Mouse (Mus musculus) embryonic facial prominence, embryonic 14.5 days (tissue): ENCODE data around the gene Aunip. TPM values are rescaled to one million over a fixed set of nuclear protein-coding genes. Genes with fewer than 3 reads are reported as not detected.

ENCODE experiments used
- ATAC-seq: fragments of 200-750 bp; cut with Nextera tagmentation; 2 replicates; pipeline ENCODE4 v1.8.0; 2017; ENCODE audit warnings: low read depth, moderate number of reproducible peaks, moderate TSS enrichment
- DNase-seq: peaks from one replicate; pipeline ENCODE4 v3.0.0-alpha.2; 2015; ENCODE audit warnings: low spot score
- H3K27ac ChIP-seq: fragments of 300-500 bp; sonication (generic); replicated peaks from 2 replicates; pipeline ENCODE4 v1.5.1; 2014; ENCODE audit warnings: low read depth, mild to moderate bottlenecking, low read length, moderate library complexity
- H3K27me3 ChIP-seq: fragments of 300-500 bp; sonication (generic); replicated peaks from 2 replicates; pipeline ENCODE4 v1.6.1; 2014; ENCODE audit warnings: low read length; ENCODE audit not compliant: control insufficient read depth, insufficient read depth
- H3K36me3 ChIP-seq: fragments of 300-500 bp; sonication (generic); 2 replicates; pipeline ENCODE4 v1.6.1; 2014; ENCODE audit warnings: low read length, mixed read lengths; ENCODE audit not compliant: control insufficient read depth, insufficient read depth
- H3K4me1 ChIP-seq: fragments of 300-500 bp; sonication (generic); 2 replicates; pipeline ENCODE4 v1.6.1; 2014; ENCODE audit warnings: antibody characterized with exemption, low read length; ENCODE audit not compliant: control insufficient read depth, insufficient read depth
- H3K4me2 ChIP-seq: fragments of 300-500 bp; sonication (generic); 2 replicates; pipeline ENCODE4 v1.6.1; 2014; ENCODE audit warnings: low read depth, mild to moderate bottlenecking, low read length, moderate library complexity, mixed read lengths
- H3K4me3 ChIP-seq: fragments of 300-500 bp; sonication (generic); 2 replicates; pipeline ENCODE4 v1.5.1; 2014; ENCODE audit warnings: low read depth, mild to moderate bottlenecking, low read length
- H3K9ac ChIP-seq: fragments of 300-500 bp; sonication (generic); 2 replicates; pipeline ENCODE4 v1.6.1; 2014; ENCODE audit warnings: low read depth, mild to moderate bottlenecking, low read length, moderate library complexity, mixed read lengths
- H3K9me3 ChIP-seq: fragments of 300-500 bp; sonication (generic); 2 replicates; pipeline ENCODE4 v1.6.1; 2016; ENCODE audit warnings: low read length; ENCODE audit not compliant: control insufficient read depth
- WGBS: fragments of 180-500 bp; shearing (Covaris S2); extraction: QIAGEN DNeasy Blood & Tissue Kit; methylation state at CpG from one replicate; pipeline ENCODE4 v1.1.7; 2014; 5-methylcytosine and 5-hydroxymethylcytosine counted together
- polyA plus RNA-seq: library from polyadenylated mRNA; unstranded; fragments of >200 nt; fragmentation: Nextera tagmentation; extraction: Ambion mirVana; gene quantifications from 2 replicates; pipeline ENCODE4 v1.2.1, GENCODE M21; 2014

The Aunip gene
- polyA plus RNA-seq, 1 experiment from 2014 or later: 3.9 TPM

- Histone ChIP-seq H3K9me3 (peaks cover 12% of the 10 kb centered on the region), H3K9ac (no peak overlapping the region), H3K4me2 (no peak overlapping the region), H3K27ac (no peak overlapping the region), H3K4me3 (no peak overlapping the region), H3K27me3 (no peaks in the 10 kb centered on the region), H3K36me3 (peaks cover 72% of the 10 kb centered on the region), H3K4me1 (no peaks in the 10 kb centered on the region)
- no peak for ATAC-seq
- 59% methylated on average over 9 of the region's 9 CpGs for WGBS
- DNase-seq: peak; percentile 43
Observed at GRCm38 (mm10) chr4:134546814-134547705, 36.3 kb downstream of the Aunip start.

GRCm38 (mm10) chr4:134548169-134548938 is 37.6 kb downstream of the Aunip start:
- no peak overlapping the region for H3K9ac ChIP-seq
- no peak overlapping the region for H3K4me3 ChIP-seq
- no peak overlapping the region for H3K4me2 ChIP-seq
- peaks cover 12% of the 10 kb centered on the region for H3K9me3 ChIP-seq
- ATAC-seq (no peak), DNase-seq (no peak)
- H3K36me3 ChIP-seq: peaks cover 61% of the 10 kb centered on the region
- no peaks in the 10 kb centered on the region for H3K4me1 ChIP-seq
- H3K27ac ChIP-seq: no peak overlapping the region
- WGBS: 64% methylated on average over 18 of the region's 18 CpGs
- H3K27me3 ChIP-seq: no peaks in the 10 kb centered on the region

GRCm38 (mm10) chr4:134549899-134550298 is 39.1 kb downstream of the Aunip start:
- no peak for DNase-seq
- Histone ChIP-seq H3K27me3 (no peaks in the 10 kb centered on the region), H3K9me3 (peaks cover 12% of the 10 kb centered on the region), H3K4me1 (no peaks in the 10 kb centered on the region), H3K9ac (no peak overlapping the region), H3K4me2 (no peak overlapping the region), H3K27ac (no peak overlapping the region), H3K36me3 (peaks cover 51% of the 10 kb centered on the region), H3K4me3 (no peak overlapping the region)
- WGBS: 98% methylated on average over 8 of the region's 8 CpGs
- no peak for ATAC-seq

DNA sequence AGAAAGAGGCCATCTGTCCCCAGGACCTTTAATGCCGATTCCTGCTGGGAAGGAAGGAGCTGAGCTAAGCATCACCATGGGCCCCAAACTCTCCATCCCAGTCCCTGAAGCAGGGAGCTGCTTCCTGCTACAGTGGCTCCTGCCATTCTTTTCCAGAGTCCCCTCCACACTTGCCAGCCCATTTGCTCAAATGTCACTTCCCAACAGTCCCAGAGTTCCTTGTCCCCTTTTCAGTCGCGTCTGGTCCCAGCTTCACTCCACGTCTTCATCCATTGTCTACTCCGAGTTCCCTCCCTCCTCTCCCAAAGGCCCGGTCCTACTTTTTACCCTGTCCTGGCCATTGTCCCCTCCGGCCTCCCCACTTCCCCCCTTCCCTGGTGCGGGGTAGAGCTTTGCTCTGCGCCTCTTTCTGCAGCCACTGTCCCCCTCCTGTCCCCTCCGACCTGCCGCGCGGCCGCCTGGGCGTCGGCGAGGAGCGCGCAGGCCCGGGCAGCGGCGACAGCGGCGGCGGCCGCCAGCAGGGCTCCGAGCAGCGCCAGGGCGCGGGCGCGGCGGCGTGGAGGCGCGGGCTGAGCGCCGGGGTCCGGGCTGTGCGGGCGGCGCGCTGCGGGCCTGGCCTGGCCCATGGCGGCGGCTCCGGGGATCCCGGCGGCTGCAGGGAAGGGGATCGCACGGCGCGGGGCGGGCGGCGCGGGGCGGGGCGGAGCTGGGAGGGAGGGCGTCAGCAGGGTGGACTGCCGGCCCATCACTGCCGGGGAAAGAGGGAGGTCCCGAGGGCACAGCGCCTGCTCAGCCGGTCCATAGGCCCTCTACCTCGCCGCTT is 40.9 kb downstream of the Aunip start, which contains the start of gene Selenon:
Selenon (minus strand) TSS at position 673 of the 823 bp plus-strand sequence.
- WGBS: 3% methylated on average over 35 of the region's 67 CpGs

DNA sequence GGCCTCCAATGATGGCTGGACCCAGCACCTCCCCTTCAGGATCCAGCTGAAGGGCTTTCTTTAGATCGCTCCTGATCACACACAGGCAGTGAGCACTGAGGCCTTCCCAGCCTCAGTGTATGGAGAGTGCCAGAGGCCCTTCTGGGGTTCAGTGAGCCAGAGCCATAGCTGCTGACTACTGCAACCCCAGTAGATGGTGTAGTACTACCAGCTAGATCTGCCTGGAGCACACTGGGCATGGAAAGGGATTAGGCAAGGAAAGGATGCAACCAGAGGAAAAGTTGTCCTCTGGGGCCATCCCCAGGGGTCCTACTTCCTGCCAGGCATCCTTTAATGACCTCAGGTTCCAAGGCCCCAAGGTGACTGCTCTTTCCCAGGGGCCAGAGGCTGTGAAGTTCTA is 42.8 kb downstream of the Aunip start:
- Histone ChIP-seq H3K9ac (no peak overlapping the region), H3K27ac (no peak overlapping the region), H3K4me1 (peaks cover 8% of the 10 kb centered on the region), H3K27me3 (no peaks in the 10 kb centered on the region), H3K36me3 (peaks cover 18% of the 10 kb centered on the region), H3K9me3 (peaks cover 12% of the 10 kb centered on the region), H3K4me3 (no peak overlapping the region), H3K4me2 (no peak overlapping the region)
- 78% methylated on average over 1 of the region's 1 CpGs for WGBS
- DNase-seq: no peak
- no peak for ATAC-seq

More for the DNA sequence above, 40.9 kb downstream of the Aunip start, which contains the start of gene Selenon:
- H3K27ac ChIP-seq: peak within 1 kb of the TSS; percentile 88
- ATAC-seq (peak; percentile 90), DNase-seq (peak; percentile 77)
- peaks cover 12% of the 10 kb centered on the region for H3K9me3 ChIP-seq
- H3K4me2 ChIP-seq: peak within 1 kb of the TSS; percentile 76
- H3K9ac ChIP-seq: peak within 1 kb of the TSS; percentile 91
- H3K4me3 ChIP-seq: peak within 1 kb of the TSS; percentile 65
- no peaks in the 10 kb centered on the region for H3K4me1 ChIP-seq
- H3K36me3 ChIP-seq: peaks cover 35% of the 10 kb centered on the region
- H3K27me3 ChIP-seq: no peaks in the 10 kb centered on the region

DNA sequence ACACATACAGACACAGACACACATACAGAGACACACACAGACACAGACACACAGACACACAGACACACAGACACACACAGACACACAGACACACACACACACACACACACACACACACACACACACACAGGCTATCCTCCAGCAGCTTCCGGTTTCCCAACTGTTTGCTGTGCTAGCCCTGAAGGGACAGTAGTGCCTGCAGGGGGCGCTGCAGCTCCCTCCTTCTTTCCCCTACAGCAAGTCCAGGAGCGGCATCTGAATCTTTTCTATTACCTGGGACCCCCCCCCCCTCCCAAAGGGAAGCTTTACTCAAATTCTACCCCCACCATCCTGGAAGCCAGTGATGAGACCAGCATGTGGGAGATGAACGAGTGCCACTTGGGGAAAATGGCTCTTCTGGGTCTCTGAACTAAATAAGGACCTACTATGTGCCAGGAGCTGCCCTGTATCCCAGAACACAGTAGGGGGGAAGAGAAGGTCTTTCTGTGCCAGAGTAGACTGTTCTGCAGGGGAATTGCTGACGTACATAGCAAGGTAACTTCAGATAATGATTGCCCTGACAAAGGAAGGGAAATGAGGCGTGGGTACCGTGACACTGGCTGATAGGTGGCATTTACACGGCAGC is 45.3 kb downstream of the Aunip start:
- no peak overlapping the region for H3K4me3 ChIP-seq
- H3K4me1 ChIP-seq: peaks cover 8% of the 10 kb centered on the region
- DNase-seq (no peak), ATAC-seq (no peak)
- 65% methylated on average over 8 of the region's 8 CpGs for WGBS
- H3K9me3 ChIP-seq: no peaks in the 10 kb centered on the region
- no peak overlapping the region for H3K4me2 ChIP-seq
- no peaks in the 10 kb centered on the region for H3K27me3 ChIP-seq
- H3K27ac ChIP-seq: no peak overlapping the region
- no peak overlapping the region for H3K9ac ChIP-seq
- no peaks in the 10 kb centered on the region for H3K36me3 ChIP-seq

DNA sequence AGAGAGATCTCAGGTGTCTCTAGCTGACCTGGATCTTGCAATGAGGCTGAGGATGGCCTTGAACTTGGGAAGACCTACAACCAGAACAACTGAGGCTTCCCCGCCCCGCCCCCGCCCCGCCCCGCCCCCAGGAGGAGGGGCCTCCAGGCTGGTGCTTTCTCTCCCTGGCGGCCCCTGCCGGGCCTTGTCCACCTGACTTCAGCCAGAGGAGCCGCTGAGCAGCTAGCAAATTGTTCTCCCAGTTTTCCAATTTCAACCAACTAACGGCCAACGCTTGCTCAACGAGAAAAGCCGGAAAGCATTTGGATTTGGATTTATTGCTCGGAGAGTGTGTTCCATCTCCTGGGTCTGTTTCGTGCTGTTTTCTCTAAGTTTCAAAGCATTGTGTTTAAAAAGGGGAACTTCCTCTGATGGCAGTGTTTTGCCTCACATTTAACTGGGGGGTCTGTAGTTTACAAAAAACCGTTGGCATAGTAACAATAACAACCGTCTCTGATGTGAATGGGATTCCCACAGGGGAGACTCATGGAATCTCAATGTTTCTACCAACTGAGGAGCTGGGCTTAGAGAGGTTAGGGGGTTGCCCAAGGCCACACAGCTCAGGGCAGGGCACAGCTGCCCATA is 46.9 kb downstream of the Aunip start:
- peaks cover 8% of the 10 kb centered on the region for H3K4me1 ChIP-seq
- peak; percentile 35 for DNase-seq
- H3K9me3 ChIP-seq: no peaks in the 10 kb centered on the region
- ATAC-seq: peak; percentile 20; the same call in 1 of the 2 replicates
- no peaks in the 10 kb centered on the region for H3K36me3 ChIP-seq
- H3K4me3 ChIP-seq: no peak overlapping the region
- WGBS: 14% methylated on average over 11 of the region's 16 CpGs
- no peaks in the 10 kb centered on the region for H3K27me3 ChIP-seq
- H3K27ac ChIP-seq: peak overlapping the region; percentile 65
- peak overlapping the region; percentile 26; the same call in 1 of the 2 replicates for H3K4me2 ChIP-seq
- 0 out of 2 replicates have a peak overlapping the region, but pooled peaks have one; percentile 31 for H3K9ac ChIP-seq
